Mouse (Mus musculus) intestine, embryonic 14.5 days (tissue): Measurements from ENCODE around the gene Lefty1. TPM values are rescaled to one million over a fixed set of nuclear protein-coding genes. Genes with fewer than 3 reads are reported as not detected.

Experiments used
- ATAC-seq: fragments of 200-750 bp; cut with Nextera tagmentation; replicated peaks from 2 replicates; pipeline ENCODE4 v1.8.0; 2017; ENCODE audit warnings: low read depth, moderate number of reproducible peaks, moderate TSS enrichment, moderate library complexity; ENCODE audit not compliant: low FRiP score, low TSS enrichment
- DNase-seq: peaks from one replicate; pipeline ENCODE4 v3.0.0-alpha.2; 2018; ENCODE audit warnings: low spot score
- H3K27ac ChIP-seq: fragments of 300-500 bp; sonication (generic); 2 replicates; pipeline ENCODE4 v1.5.1; 2014; ENCODE audit warnings: low read depth, mild to moderate bottlenecking, control low read depth
- H3K27me3 ChIP-seq: fragments of 300-500 bp; sonication (generic); replicated peaks from 2 replicates; pipeline ENCODE4 v1.6.1; 2014; ENCODE audit warnings: low read length, control low read depth; ENCODE audit not compliant: control insufficient read depth, insufficient read depth
- H3K36me3 ChIP-seq: fragments of 300-500 bp; sonication (generic); 2 replicates; pipeline ENCODE4 v1.6.1; 2014; ENCODE audit warnings: low read length, control low read depth; ENCODE audit not compliant: control insufficient read depth, insufficient read depth
- H3K4me1 ChIP-seq: fragments of 300-500 bp; sonication (generic); replicated peaks from 2 replicates; pipeline ENCODE4 v1.6.1; 2014; ENCODE audit warnings: low read length, control low read depth, mixed read lengths; ENCODE audit not compliant: control insufficient read depth, insufficient read depth
- H3K4me2 ChIP-seq: fragments of 300-500 bp; sonication (generic); 2 replicates; pipeline ENCODE4 v1.6.1; 2014; ENCODE audit warnings: low read length
- H3K4me3 ChIP-seq: fragments of 300-500 bp; sonication (generic); 2 replicates; pipeline ENCODE4 v1.5.1; 2014; ENCODE audit warnings: low read depth, low read length, control low read depth, mixed read lengths
- H3K9ac ChIP-seq: fragments of 300-500 bp; sonication (generic); 2 replicates; pipeline ENCODE4 v1.6.1; 2014; ENCODE audit warnings: mild to moderate bottlenecking, low read length
- H3K9me3 ChIP-seq: fragments of 300-500 bp; sonication (generic); 2 replicates; pipeline ENCODE4 v1.6.1; 2016; ENCODE audit warnings: low read length, control low read depth; ENCODE audit not compliant: control insufficient read depth
- WGBS: fragments of 180-500 bp; shearing (Covaris S2); extraction: QIAGEN DNeasy Blood & Tissue Kit; methylation state at CpG from one replicate; pipeline ENCODE4 v1.1.7; 2014; 5-methylcytosine and 5-hydroxymethylcytosine counted together
- polyA plus RNA-seq: library from polyadenylated mRNA; unstranded; fragments of >200 nt; fragmentation: Nextera tagmentation; extraction: Ambion mirVana; gene quantifications from 2 replicates; pipeline ENCODE4 v1.2.1, GENCODE M21; 2014

Lefty1 gene
- polyA plus RNA-seq, 1 experiment from 2014 or later = 2.1 TPM

GRCm38 (mm10) chr1:180943032-180943644, 8.3 kb downstream of the Lefty1 start:
- H3K4me1 ChIP-seq = peaks cover 32% of the 10 kb centered on the region
- H3K4me3 ChIP-seq = peak overlapping the region; percentile 72
- no peak overlapping the region; the same call in 1 of the 2 replicates for H3K27ac ChIP-seq
- peak overlapping the region; percentile 88 for H3K4me2 ChIP-seq
- WGBS = 51% methylated on average over 11 of the region's 11 CpGs
- peak overlapping the region; percentile 80 for H3K9ac ChIP-seq
- DNase-seq = no peak
- ATAC-seq = no peak
- H3K36me3 ChIP-seq = peaks cover 16% of the 10 kb centered on the region
- H3K27me3 ChIP-seq = 0 out of 2 replicates have a peak, but pooled peaks cover under 1% of the 10 kb centered on the region
- H3K9me3 ChIP-seq = no peaks in the 10 kb centered on the region

DNA sequence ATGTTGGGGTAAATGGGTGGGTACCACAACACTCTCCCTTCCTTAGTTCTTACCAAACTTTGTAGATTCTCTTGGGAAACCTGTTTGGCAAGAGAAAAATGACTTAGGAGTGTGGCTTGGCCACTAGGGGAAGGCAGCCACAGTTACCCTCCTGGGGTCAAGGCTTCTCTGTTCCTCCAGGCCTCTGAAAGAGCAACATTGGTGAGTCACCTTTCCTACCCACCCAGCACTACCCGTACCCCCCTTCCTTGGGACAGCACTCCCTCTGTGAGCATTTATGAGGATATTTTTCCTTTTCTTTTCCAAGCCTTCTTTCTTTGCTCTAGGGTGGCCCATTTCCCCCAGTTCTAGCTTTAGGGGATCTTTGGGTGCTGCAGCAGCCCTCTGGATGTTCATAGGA, 9.1 kb downstream of the Lefty1 start:
- Histone ChIP-seq H3K36me3 (peaks cover 24% of the 10 kb centered on the region), H3K4me3 (no peak overlapping the region), H3K9me3 (no peaks in the 10 kb centered on the region), H3K27ac (no peak overlapping the region), H3K9ac (no peak overlapping the region), H3K27me3 (no peaks in the 10 kb centered on the region), H3K4me2 (no peak overlapping the region), H3K4me1 (peaks cover 32% of the 10 kb centered on the region)
- DNase-seq (no peak), ATAC-seq (no peak)
- 75% methylated on average over 1 of the region's 1 CpGs for WGBS

GRCm38 (mm10) chr1:180944553-180944952, 9.7 kb downstream of the Lefty1 start:
- Histone ChIP-seq H3K4me3 (no peak overlapping the region), H3K27ac (peak overlapping the region; percentile 85; the same call in 1 of the 2 replicates), H3K9me3 (no peaks in the 10 kb centered on the region), H3K27me3 (no peaks in the 10 kb centered on the region), H3K4me2 (no peak overlapping the region), H3K4me1 (peaks cover 32% of the 10 kb centered on the region), H3K36me3 (peaks cover 26% of the 10 kb centered on the region), H3K9ac (no peak overlapping the region)
- WGBS = 87% methylated on average over 4 of the region's 4 CpGs
- DNase-seq = no peak
- no peak for ATAC-seq

- peak; percentile 79 for ATAC-seq
- WGBS = 28% methylated on average over 20 of the region's 20 CpGs
- peak overlapping the region; percentile 49 for H3K4me2 ChIP-seq
- H3K9me3 ChIP-seq = no peaks in the 10 kb centered on the region
- DNase-seq = peak; percentile 82
- peaks cover 30% of the 10 kb centered on the region for H3K36me3 ChIP-seq
- H3K9ac ChIP-seq = no peak overlapping the region; the same call in 1 of the 2 replicates
- peaks cover 32% of the 10 kb centered on the region for H3K4me1 ChIP-seq
- peak overlapping the region; percentile 85 for H3K27ac ChIP-seq
- H3K4me3 ChIP-seq = peak overlapping the region; percentile 10; the same call in 1 of the 2 replicates
- H3K27me3 ChIP-seq = no peaks in the 10 kb centered on the region
Measured at GRCm38 (mm10) chr1:180945001-180945980, 10.5 kb downstream of the Lefty1 start.

- H3K4me2 ChIP-seq = no peak overlapping the region
- WGBS = 87% methylated on average over 6 of the region's 6 CpGs
- peak overlapping the region; percentile 85; the same call in 1 of the 2 replicates for H3K27ac ChIP-seq
- no peak overlapping the region for H3K4me3 ChIP-seq
- H3K9ac ChIP-seq = no peak overlapping the region
- H3K4me1 ChIP-seq = peaks cover 27% of the 10 kb centered on the region
- H3K9me3 ChIP-seq = no peaks in the 10 kb centered on the region
- DNase-seq (no peak), ATAC-seq (no peak)
- no peaks in the 10 kb centered on the region for H3K27me3 ChIP-seq
- H3K36me3 ChIP-seq = peaks cover 30% of the 10 kb centered on the region
Measured at GRCm38 (mm10) chr1:180946448-180946847, 11.6 kb downstream of the Lefty1 start.

GRCm38 (mm10) chr1:180952085-180952746, 17.4 kb downstream of the Lefty1 start:
- H3K27me3 ChIP-seq = no peaks in the 10 kb centered on the region
- WGBS = 52% methylated on average over 6 of the region's 6 CpGs
- H3K4me3 ChIP-seq = no peak overlapping the region
- peak; percentile 81 for ATAC-seq
- no peak for DNase-seq
- no peak overlapping the region for H3K9ac ChIP-seq
- no peak overlapping the region for H3K4me2 ChIP-seq
- H3K27ac ChIP-seq = peak overlapping the region; percentile 6; the same call in 1 of the 2 replicates
- no peaks in the 10 kb centered on the region for H3K9me3 ChIP-seq
- H3K4me1 ChIP-seq = 0 out of 2 replicates have a peak, but pooled peaks cover 3% of the 10 kb centered on the region
- H3K36me3 ChIP-seq = peaks cover 59% of the 10 kb centered on the region

GRCm38 (mm10) chr1:180952808-180953207, 18.0 kb downstream of the Lefty1 start:
- Histone ChIP-seq H3K27ac (peak overlapping the region; percentile 67; the same call in 1 of the 2 replicates), H3K36me3 (peaks cover 59% of the 10 kb centered on the region), H3K4me3 (no peak overlapping the region), H3K4me1 (0 out of 2 replicates have a peak, but pooled peaks cover 3% of the 10 kb centered on the region), H3K4me2 (no peak overlapping the region), H3K27me3 (no peaks in the 10 kb centered on the region), H3K9me3 (no peaks in the 10 kb centered on the region), H3K9ac (no peak overlapping the region)
- DNase-seq = no peak
- no peak for ATAC-seq
- WGBS = 87% methylated on average over 5 of the region's 5 CpGs

DNA sequence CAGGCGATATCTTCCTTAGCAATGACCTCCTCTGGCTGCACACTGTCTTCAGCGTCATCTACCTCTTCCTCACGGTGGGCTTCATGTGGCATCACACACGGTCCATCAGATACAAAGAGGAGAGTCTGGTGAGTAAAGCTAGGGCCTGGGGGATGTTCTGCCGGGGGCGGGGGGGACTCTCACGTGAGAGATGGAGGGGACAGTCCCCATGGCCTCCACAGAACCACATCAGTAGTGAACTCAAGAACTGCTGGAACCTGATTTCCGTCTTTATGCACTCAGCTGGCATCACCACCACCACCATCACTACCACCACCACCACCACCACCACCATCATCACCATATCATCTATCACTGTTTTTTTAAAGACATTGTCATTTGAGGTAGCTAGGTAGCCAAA, 21.6 kb downstream of the Lefty1 start:
- H3K4me3 ChIP-seq = no peak overlapping the region
- H3K27ac ChIP-seq = no peak overlapping the region
- H3K4me1 ChIP-seq = 0 out of 2 replicates have a peak, but pooled peaks cover 3% of the 10 kb centered on the region
- no peaks in the 10 kb centered on the region for H3K27me3 ChIP-seq
- DNase-seq = no peak
- H3K9me3 ChIP-seq = no peaks in the 10 kb centered on the region
- H3K9ac ChIP-seq = no peak overlapping the region
- H3K4me2 ChIP-seq = no peak overlapping the region
- 88% methylated on average over 8 of the region's 8 CpGs for WGBS
- ATAC-seq = no peak
- peaks cover 60% of the 10 kb centered on the region for H3K36me3 ChIP-seq
